Mouse (Mus musculus) intestine, embryonic 14.5 days (tissue): ENCODE results near the gene Slc6a11. TPM values are rescaled to one million over a fixed set of nuclear protein-coding genes. Genes with fewer than 3 reads are reported as not detected.
A peak's percentile ranks its signal among the peaks of the same experiment; 100 is the strongest.

Source experiments
- ATAC-seq: fragments of 200-750 bp; cut with Nextera tagmentation; replicated peaks from 2 replicates; pipeline ENCODE4 v1.8.0; 2017; ENCODE audit warnings: low read depth, moderate number of reproducible peaks, moderate TSS enrichment, moderate library complexity; ENCODE audit not compliant: low FRiP score, low TSS enrichment
- DNase-seq: peaks from one replicate; pipeline ENCODE4 v3.0.0-alpha.2; 2018; ENCODE audit warnings: low spot score
- H3K27ac ChIP-seq: fragments of 300-500 bp; sonication (generic); 2 replicates; pipeline ENCODE4 v1.5.1; 2014; ENCODE audit warnings: low read depth, mild to moderate bottlenecking, control low read depth
- H3K27me3 ChIP-seq: fragments of 300-500 bp; sonication (generic); replicated peaks from 2 replicates; pipeline ENCODE4 v1.6.1; 2014; ENCODE audit warnings: low read length, control low read depth; ENCODE audit not compliant: control insufficient read depth, insufficient read depth
- H3K36me3 ChIP-seq: fragments of 300-500 bp; sonication (generic); 2 replicates; pipeline ENCODE4 v1.6.1; 2014; ENCODE audit warnings: low read length, control low read depth; ENCODE audit not compliant: control insufficient read depth, insufficient read depth
- H3K4me1 ChIP-seq: fragments of 300-500 bp; sonication (generic); replicated peaks from 2 replicates; pipeline ENCODE4 v1.6.1; 2014; ENCODE audit warnings: low read length, control low read depth, mixed read lengths; ENCODE audit not compliant: control insufficient read depth, insufficient read depth
- H3K4me2 ChIP-seq: fragments of 300-500 bp; sonication (generic); 2 replicates; pipeline ENCODE4 v1.6.1; 2014; ENCODE audit warnings: low read length
- H3K4me3 ChIP-seq: fragments of 300-500 bp; sonication (generic); 2 replicates; pipeline ENCODE4 v1.5.1; 2014; ENCODE audit warnings: low read depth, low read length, control low read depth, mixed read lengths
- H3K9ac ChIP-seq: fragments of 300-500 bp; sonication (generic); 2 replicates; pipeline ENCODE4 v1.6.1; 2014; ENCODE audit warnings: mild to moderate bottlenecking, low read length
- H3K9me3 ChIP-seq: fragments of 300-500 bp; sonication (generic); 2 replicates; pipeline ENCODE4 v1.6.1; 2016; ENCODE audit warnings: low read length, control low read depth; ENCODE audit not compliant: control insufficient read depth
- WGBS: fragments of 180-500 bp; shearing (Covaris S2); extraction: QIAGEN DNeasy Blood & Tissue Kit; methylation state at CpG from one replicate; pipeline ENCODE4 v1.1.7; 2014; 5-methylcytosine and 5-hydroxymethylcytosine counted together
- polyA plus RNA-seq: library from polyadenylated mRNA; unstranded; fragments of >200 nt; fragmentation: Nextera tagmentation; extraction: Ambion mirVana; gene quantifications from 2 replicates; pipeline ENCODE4 v1.2.1, GENCODE M21; 2014

Gene Slc6a11
- polyA plus RNA-seq, 1 experiment from 2014 or later, result 0.08 TPM

DNA sequence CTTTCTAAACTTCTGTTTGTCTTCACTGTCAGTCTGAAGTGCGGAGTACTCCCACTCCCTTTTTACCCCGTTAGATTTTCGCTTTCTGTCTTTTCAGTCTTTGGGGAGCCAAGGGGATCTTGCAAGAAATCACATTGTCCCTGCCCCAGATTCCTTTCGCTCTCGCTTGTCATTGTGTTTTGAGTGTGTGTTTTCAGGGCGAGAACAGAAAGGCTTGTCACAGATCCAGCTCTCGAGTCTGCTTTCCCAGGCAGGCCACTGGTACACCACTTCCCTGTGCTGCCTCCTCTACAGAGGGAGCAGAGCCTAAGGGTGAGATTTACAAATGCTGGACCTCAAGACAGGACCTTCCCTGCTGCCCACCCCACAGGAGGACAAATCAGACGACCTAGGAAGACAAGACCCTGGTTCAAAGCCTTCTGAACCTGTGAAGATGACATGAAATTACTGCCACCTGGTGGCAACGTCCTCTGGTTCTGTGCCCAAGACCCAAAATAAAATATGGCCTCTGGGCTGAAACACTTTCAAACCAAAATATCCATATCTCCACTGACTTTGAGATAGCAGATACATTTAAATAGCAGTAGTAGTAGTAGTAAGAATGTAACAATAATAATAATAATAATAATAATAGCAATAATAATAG, 68.3 kb downstream of the Slc6a11 start:
- DNase-seq (no peak), ATAC-seq (no peak)
- no peaks in the 10 kb centered on the region for H3K4me1 ChIP-seq
- WGBS, result 54% methylated on average over 9 of the region's 9 CpGs
- no peaks in the 10 kb centered on the region for H3K27me3 ChIP-seq
- H3K4me3 ChIP-seq, result no peak overlapping the region
- no peak overlapping the region for H3K9ac ChIP-seq
- no peaks in the 10 kb centered on the region for H3K36me3 ChIP-seq
- no peaks in the 10 kb centered on the region for H3K9me3 ChIP-seq
- no peak overlapping the region for H3K27ac ChIP-seq
- no peak overlapping the region for H3K4me2 ChIP-seq

DNA sequence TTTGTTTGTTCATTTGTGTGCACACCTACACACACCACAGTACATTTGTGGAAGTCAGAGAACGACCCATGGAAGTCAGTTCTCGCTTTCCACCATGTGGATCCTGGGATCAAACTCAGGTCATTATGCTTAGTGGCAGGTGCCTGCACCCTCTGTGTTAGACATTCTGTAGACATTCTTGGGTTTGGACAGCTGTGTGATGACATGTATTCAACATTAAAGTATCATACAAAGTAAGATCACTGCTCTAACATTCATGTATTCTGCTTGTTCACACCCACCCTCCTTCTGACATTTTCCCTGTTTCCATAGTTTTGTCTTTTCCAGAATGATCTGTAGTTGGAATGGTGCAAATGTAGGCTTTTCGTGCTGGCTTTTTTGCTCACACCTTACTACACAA, 73.5 kb downstream of the Slc6a11 start:
- Histone ChIP-seq H3K4me3 (no peak overlapping the region), H3K4me1 (no peaks in the 10 kb centered on the region), H3K27ac (no peak overlapping the region), H3K9me3 (no peaks in the 10 kb centered on the region), H3K4me2 (no peak overlapping the region), H3K36me3 (no peaks in the 10 kb centered on the region), H3K27me3 (no peaks in the 10 kb centered on the region), H3K9ac (no peak overlapping the region)
- WGBS, result 79% methylated on average over 3 of the region's 3 CpGs
- no peak for ATAC-seq
- no peak for DNase-seq

DNA sequence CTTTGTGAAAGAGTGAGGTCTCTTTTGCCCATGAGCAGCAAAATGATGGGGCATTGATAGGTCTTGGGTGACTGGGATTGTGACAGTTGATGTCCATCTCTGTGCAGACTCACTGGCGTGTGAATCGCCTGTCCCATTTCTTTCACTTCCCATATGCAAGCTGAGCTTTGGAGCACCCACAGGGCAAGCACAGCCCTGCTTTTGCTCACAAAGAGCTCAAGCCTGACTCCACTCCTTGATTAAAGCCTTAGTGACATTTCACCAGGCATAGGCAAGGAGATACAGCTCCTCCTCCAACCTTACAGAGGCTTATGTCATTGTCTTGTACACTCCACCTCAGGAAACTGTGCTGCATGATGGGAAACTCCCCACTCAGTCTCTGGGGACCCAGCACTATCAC, 77.3 kb downstream of the Slc6a11 start:
- WGBS, result 92% methylated on average over 2 of the region's 2 CpGs
- ATAC-seq (no peak), DNase-seq (no peak)

DNA sequence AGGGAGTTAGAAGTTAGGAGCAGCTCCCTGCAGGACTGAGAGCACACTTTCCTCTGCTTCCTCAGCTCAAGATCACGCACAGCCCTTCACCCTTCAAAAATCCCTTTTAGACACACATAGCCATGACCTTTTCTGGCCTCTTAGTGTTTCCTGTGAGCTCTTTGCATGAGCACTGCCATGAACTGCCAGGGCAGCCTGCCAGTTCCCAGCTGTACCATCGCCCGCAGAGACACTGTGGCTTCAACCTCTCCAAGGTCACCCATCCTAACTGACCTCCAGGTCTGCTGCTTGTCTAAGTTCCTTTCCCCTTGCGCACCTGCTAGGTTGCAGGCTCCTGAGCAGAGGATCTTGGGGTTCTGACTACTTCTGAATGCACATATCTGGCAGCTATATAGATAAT, 83.4 kb downstream of the Slc6a11 start:
- ATAC-seq, result no peak
- no peaks in the 10 kb centered on the region for H3K36me3 ChIP-seq
- H3K27ac ChIP-seq, result no peak overlapping the region
- DNase-seq, result no peak
- no peak overlapping the region for H3K9ac ChIP-seq
- H3K27me3 ChIP-seq, result 0 out of 2 replicates have a peak, but pooled peaks cover 3% of the 10 kb centered on the region
- H3K4me3 ChIP-seq, result no peak overlapping the region
- no peaks in the 10 kb centered on the region for H3K4me1 ChIP-seq
- no peak overlapping the region for H3K4me2 ChIP-seq
- 72% methylated on average over 4 of the region's 4 CpGs for WGBS
- no peaks in the 10 kb centered on the region for H3K9me3 ChIP-seq

More for the DNA sequence above, 77.3 kb downstream of the Slc6a11 start:
- H3K4me2 ChIP-seq, result no peak overlapping the region
- H3K9me3 ChIP-seq, result no peaks in the 10 kb centered on the region
- H3K9ac ChIP-seq, result no peak overlapping the region
- no peaks in the 10 kb centered on the region for H3K36me3 ChIP-seq
- H3K27me3 ChIP-seq, result no peaks in the 10 kb centered on the region
- no peak overlapping the region for H3K27ac ChIP-seq
- no peaks in the 10 kb centered on the region for H3K4me1 ChIP-seq
- H3K4me3 ChIP-seq, result no peak overlapping the region

DNA sequence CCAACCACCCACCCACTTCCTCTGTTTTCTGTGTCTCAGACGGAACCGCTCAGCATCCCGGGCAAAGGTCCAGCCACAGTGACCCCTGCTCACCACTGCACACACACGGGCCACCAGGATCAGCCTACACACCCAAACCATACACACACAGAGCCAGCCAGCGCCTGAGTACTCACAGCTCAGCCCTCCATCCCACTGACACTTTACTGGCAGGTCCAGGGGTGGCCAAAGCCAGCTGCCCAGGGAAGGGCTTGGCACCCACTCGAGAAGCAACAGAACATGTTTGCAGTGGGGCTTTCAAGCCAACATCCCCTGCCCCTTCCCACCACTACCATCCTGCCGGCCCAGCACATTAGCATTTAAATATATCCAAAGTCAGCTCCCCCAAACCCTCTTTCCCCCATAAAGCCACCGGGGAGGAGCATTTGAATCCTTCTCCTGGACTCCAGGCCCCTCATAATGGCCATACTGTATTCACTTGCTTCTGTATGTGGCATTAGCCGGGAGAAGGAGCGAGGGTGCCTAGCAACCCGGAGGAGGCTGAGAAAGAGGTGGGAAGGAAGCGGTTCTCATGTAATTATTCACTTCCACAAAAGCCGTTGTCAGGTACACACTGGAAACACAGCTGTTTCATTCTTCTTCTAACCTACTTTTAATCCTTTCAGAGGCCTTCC, 85.8 kb downstream of the Slc6a11 start:
- H3K9ac ChIP-seq, result no peak overlapping the region
- no peak overlapping the region for H3K4me3 ChIP-seq
- H3K27me3 ChIP-seq, result 0 out of 2 replicates have a peak, but pooled peaks cover 3% of the 10 kb centered on the region
- H3K27ac ChIP-seq, result no peak overlapping the region
- H3K36me3 ChIP-seq, result no peaks in the 10 kb centered on the region
- WGBS, result 55% methylated on average over 13 of the region's 13 CpGs
- H3K4me2 ChIP-seq, result no peak overlapping the region
- H3K9me3 ChIP-seq, result no peaks in the 10 kb centered on the region
- H3K4me1 ChIP-seq, result no peaks in the 10 kb centered on the region
- no peak for ATAC-seq
- no peak for DNase-seq

DNA sequence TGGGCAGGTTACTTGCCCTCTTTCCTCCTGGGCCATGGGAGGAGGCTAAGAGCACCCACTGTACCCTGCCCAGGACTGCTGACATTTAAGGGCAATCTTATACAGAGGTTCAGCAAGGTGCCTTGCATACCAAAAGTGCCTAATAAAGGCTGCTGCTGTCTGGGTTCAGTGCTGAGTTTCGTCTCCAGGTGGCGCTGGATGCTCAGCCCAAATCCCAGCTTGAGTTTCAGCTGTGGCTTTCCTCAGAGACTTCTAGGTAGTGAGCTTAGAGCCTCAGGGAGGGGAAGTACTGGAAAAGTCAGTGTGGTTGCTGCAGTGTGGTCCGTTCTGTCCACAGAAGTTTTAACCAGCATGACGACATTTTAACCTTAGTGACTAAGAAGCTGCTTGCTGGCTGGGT, 93.4 kb downstream of the Slc6a11 start:
- no peak overlapping the region for H3K9ac ChIP-seq
- peak; percentile 55 for DNase-seq
- H3K4me1 ChIP-seq, result no peaks in the 10 kb centered on the region
- H3K27me3 ChIP-seq, result no peaks in the 10 kb centered on the region
- H3K4me2 ChIP-seq, result no peak overlapping the region
- 18% methylated on average over 4 of the region's 4 CpGs for WGBS
- H3K4me3 ChIP-seq, result no peak overlapping the region
- no peaks in the 10 kb centered on the region for H3K36me3 ChIP-seq
- no peak for ATAC-seq
- no peak overlapping the region for H3K27ac ChIP-seq
- no peaks in the 10 kb centered on the region for H3K9me3 ChIP-seq

DNA sequence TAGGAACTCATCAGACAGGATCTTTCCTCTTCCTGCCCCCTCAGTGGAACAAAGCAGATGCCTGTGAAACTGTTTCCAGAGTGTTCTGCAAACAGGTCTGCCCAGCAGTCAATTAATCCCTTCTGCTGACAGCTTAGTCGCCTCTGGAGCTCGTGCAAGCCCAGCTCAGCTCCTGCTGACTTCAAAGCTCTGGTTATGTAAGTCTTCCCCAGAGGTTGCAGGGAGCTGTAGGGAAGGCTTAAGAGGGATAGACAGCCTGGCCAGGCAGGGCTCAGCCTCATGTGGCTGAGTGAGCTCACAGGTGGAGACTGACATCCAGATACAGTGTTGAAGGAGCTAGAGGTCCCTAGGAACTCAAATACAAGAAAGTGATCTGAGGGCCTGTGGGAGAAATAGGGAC, 96.3 kb downstream of the Slc6a11 start:
- no peaks in the 10 kb centered on the region for H3K9me3 ChIP-seq
- no peaks in the 10 kb centered on the region for H3K36me3 ChIP-seq
- H3K4me1 ChIP-seq, result no peaks in the 10 kb centered on the region
- H3K4me2 ChIP-seq, result no peak overlapping the region
- H3K9ac ChIP-seq, result no peak overlapping the region
- H3K27me3 ChIP-seq, result no peaks in the 10 kb centered on the region
- no peak for DNase-seq
- H3K4me3 ChIP-seq, result no peak overlapping the region
- H3K27ac ChIP-seq, result no peak overlapping the region
- no peak for ATAC-seq
- WGBS, result 3% methylated on average over 2 of the region's 2 CpGs

DNA sequence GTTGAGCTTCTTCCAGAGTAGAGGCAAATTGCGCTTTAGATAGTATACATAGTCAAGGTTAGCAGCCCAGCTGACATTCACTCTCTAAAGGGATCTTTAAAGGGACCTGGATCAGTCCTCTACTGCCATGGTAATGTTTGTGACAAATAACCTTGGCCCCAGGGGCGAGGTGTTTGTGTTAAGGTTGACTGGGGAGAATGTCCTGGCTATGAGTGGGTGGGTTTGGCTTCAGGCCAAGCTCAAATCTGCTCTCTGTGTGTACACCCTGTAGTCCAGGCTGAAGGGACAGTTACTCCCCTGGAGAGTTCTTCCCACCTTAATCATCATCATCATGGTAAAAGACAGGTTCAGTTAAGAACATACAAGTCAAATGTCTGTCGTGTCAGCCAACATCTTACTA, 97.2 kb downstream of the Slc6a11 start:
- Histone ChIP-seq H3K9ac (no peak overlapping the region), H3K4me3 (no peak overlapping the region), H3K9me3 (no peaks in the 10 kb centered on the region), H3K4me2 (no peak overlapping the region), H3K36me3 (no peaks in the 10 kb centered on the region), H3K27ac (no peak overlapping the region), H3K27me3 (no peaks in the 10 kb centered on the region), H3K4me1 (no peaks in the 10 kb centered on the region)
- DNase-seq (no peak), ATAC-seq (no peak)
- 69% methylated on average over 3 of the region's 3 CpGs for WGBS
